Mouse (Mus musculus) testis, adult 2 months (tissue): Measurements from ENCODE around the gene Rccd1.

Experiments
- CTCF ChIP-seq: fragments of 200-500 bp; IDR thresholded peaks from 2 replicates; pipeline ENCODE4 v1.5.1; 2012; ENCODE audit warnings: low read depth, mild to moderate bottlenecking, inconsistent platforms, low read length, moderate library complexity; ENCODE audit not compliant: control insufficient read depth, insufficient read depth, insufficient replicate concordance
- POLR2A ChIP-seq: fragments of 200-500 bp; IDR thresholded peaks from 2 replicates; pipeline ENCODE4 v1.6.1; 2012; ENCODE audit warnings: low read depth, mild to moderate bottlenecking, inconsistent platforms, low read length, moderate library complexity; ENCODE audit not compliant: control insufficient read depth

DNA sequence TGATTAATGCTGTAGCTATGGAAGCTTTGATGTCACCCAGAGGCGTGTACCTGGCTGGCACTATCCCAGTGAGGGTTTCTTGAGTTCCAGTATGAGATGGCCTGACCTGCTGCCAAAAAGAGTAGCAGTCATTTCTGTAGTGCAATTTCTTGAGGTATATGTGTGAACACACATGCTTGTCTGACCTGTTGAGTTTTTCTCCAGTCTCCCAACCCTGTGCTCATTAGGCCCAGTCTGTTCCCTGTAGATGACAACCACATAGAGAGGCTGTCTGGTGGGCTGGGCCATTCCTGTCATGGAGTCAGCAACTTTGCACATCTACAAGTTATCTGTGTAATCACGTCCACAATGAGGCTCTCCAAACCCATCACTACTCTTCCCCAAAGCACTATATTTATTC is 8.5 kb downstream of the Rccd1 start:
- TF ChIP-seq CTCF: no peak
- TF ChIP-seq POLR2A: no peak
